15 mouse cellular contexts compared by ENCODE assay signal in genomic region chr4:57268330-57268729, GRCm38 (mm10).
"Had no signal": no experiment of that assay in that cellular context is flagged by ENCODE, and none has a peak within 500 bp of the region (broad histone marks: within the 10 kb centered on the region; RNA-seq: fewer than 3 reads in every experiment).

No protein-coding gene starts in this region.

- DNase-seq: kidney, postnatal 10 days; kidney, postnatal 36 days; layer of hippocampus, postnatal 36 days; liver, embryonic 13.5 days; lung, adult 2 months; lung, postnatal 14 days; lung, postnatal 4 days; midbrain, embryonic 14.5 days; retina, postnatal 1 day; right cerebral cortex, postnatal 25 days; spleen, adult 18-20 months; thymus, postnatal 25 days had no signal

- H3K4me1 ChIP-seq: liver, embryonic 13.5 days; stomach, embryonic 15.5 days had no signal

- H3K27ac ChIP-seq: kidney, embryonic 15.5 days; left cerebral cortex, adult 2 months; liver, embryonic 13.5 days; stomach, embryonic 15.5 days had no signal

- H3K4me3 ChIP-seq: kidney, embryonic 15.5 days; left cerebral cortex, adult 2 months; liver, embryonic 13.5 days; stomach, embryonic 15.5 days had no signal
